Mouse (Mus musculus) forebrain, embryonic 14.5 days (tissue): Measurements from ENCODE around the gene Chid1. TPM values are rescaled to one million over a fixed set of nuclear protein-coding genes. Genes with fewer than 3 reads are reported as not detected.
A peak's percentile ranks its signal among the peaks of the same experiment; 100 is the strongest.

Experiments used
- ATAC-seq: fragments of 200-750 bp; cut with Nextera tagmentation; 2 replicates; pipeline ENCODE4 v1.8.0; 2017; ENCODE audit warnings: mild to moderate bottlenecking, moderate library complexity
- DNase-seq: peaks from one replicate; pipeline ENCODE4 v3.0.0-alpha.2; 2015; ENCODE audit warnings: low spot score
- H3K27ac ChIP-seq: fragments of 300-500 bp; sonication (generic); 2 replicates; pipeline ENCODE4 v1.5.1; 2014; ENCODE audit warnings: low read depth, mild to moderate bottlenecking, control low read depth, low read length, moderate library complexity
- H3K27me3 ChIP-seq: fragments of 300-500 bp; sonication (generic); replicated peaks from 2 replicates; pipeline ENCODE4 v1.6.1; 2014; ENCODE audit warnings: low read length, control low read depth, mixed read lengths; ENCODE audit not compliant: control insufficient read depth, insufficient read depth
- H3K36me3 ChIP-seq: fragments of 300-500 bp; sonication (generic); 2 replicates; pipeline ENCODE4 v1.6.1; 2014; ENCODE audit warnings: low read length, control low read depth; ENCODE audit not compliant: control insufficient read depth, insufficient read depth
- H3K4me1 ChIP-seq: fragments of 300-500 bp; sonication (generic); 2 replicates; pipeline ENCODE4 v1.6.1; 2014; ENCODE audit warnings: antibody characterized with exemption, low read length, control low read depth; ENCODE audit not compliant: control insufficient read depth, insufficient read depth
- H3K4me2 ChIP-seq: fragments of 300-500 bp; sonication (generic); 2 replicates; pipeline ENCODE4 v1.6.1; 2014; ENCODE audit warnings: mild to moderate bottlenecking, control low read depth, low read length
- H3K4me3 ChIP-seq: fragments of 300-500 bp; sonication (generic); 2 replicates; pipeline ENCODE4 v1.5.1; 2014; ENCODE audit warnings: low read depth, low read length, control low read depth
- H3K9ac ChIP-seq: fragments of 300-500 bp; sonication (generic); 2 replicates; pipeline ENCODE4 v1.6.1; 2014; ENCODE audit warnings: mild to moderate bottlenecking, low read length, control low read depth, moderate library complexity
- H3K9me3 ChIP-seq: fragments of 300-500 bp; sonication (generic); replicated peaks from 2 replicates; pipeline ENCODE4 v1.6.1; 2016; ENCODE audit warnings: low read length, control low read depth, mixed read lengths; ENCODE audit not compliant: control insufficient read depth
- WGBS: fragments of 180-500 bp; shearing (Covaris S2); extraction: QIAGEN DNeasy Blood & Tissue Kit; methylation state at CpG from one replicate; pipeline ENCODE4 v1.1.7; 2014; 5-methylcytosine and 5-hydroxymethylcytosine counted together
- polyA plus RNA-seq: library from polyadenylated mRNA; unstranded; fragments of >200 nt; fragmentation: Nextera tagmentation; extraction: Ambion mirVana; gene quantifications from 2 replicates; pipeline ENCODE4 v1.2.1, GENCODE M21; 2014

Chid1 gene
- 32.7 and 37.1 TPM in 2 replicates for polyA plus RNA-seq

- H3K4me3 ChIP-seq, result peak within 1 kb of the TSS; percentile 61
- H3K4me2 ChIP-seq, result peak within 1 kb of the TSS; percentile 88
- ATAC-seq, result peak; percentile 98
- peak within 1 kb of the TSS; percentile 77 for H3K27ac ChIP-seq
- H3K4me1 ChIP-seq, result peaks cover 16% of the 10 kb centered on the region
- H3K36me3 ChIP-seq, result no peaks in the 10 kb centered on the region
- H3K27me3 ChIP-seq, result no peaks in the 10 kb centered on the region
- WGBS, result 2% methylated on average over 46 of the region's 46 CpGs
- DNase-seq, result peak; percentile 99
- H3K9me3 ChIP-seq, result no peaks in the 10 kb centered on the region
- peak within 1 kb of the TSS; percentile 80 for H3K9ac ChIP-seq
Measured at GRCm38 (mm10) chr7:141539556-141540311, at the start of gene Chid1. Gene Chid1, minus strand, starts transcription at chr7:141539857.

DNA sequence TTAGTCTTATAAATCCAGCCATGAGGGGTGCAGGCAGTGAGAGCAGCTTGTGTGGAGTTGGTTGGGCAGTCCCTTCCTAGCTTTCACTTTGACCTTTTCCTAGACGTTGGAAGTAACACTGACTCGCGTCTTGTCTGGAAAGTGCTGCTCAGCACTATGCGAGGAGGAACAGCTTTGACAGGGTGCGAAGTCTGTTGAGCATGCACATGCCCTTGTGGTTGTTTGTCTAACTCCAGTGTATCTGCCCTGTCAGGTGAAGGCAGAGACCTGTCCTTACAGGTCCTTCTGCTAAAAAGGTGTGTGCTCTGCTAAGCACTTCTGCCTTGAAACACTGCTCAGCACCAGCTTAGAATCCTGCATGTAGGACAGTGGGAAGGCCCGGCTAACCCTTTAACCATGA is 49.2 kb upstream of the Chid1 start:
- Histone ChIP-seq H3K27ac (no peak overlapping the region), H3K27me3 (no peaks in the 10 kb centered on the region), H3K9ac (no peak overlapping the region), H3K9me3 (no peaks in the 10 kb centered on the region), H3K4me3 (no peak overlapping the region), H3K36me3 (peaks cover 31% of the 10 kb centered on the region), H3K4me1 (no peaks in the 10 kb centered on the region), H3K4me2 (no peak overlapping the region)
- 96% methylated on average over 6 of the region's 6 CpGs for WGBS
- no peak for ATAC-seq
- no peak for DNase-seq

DNA sequence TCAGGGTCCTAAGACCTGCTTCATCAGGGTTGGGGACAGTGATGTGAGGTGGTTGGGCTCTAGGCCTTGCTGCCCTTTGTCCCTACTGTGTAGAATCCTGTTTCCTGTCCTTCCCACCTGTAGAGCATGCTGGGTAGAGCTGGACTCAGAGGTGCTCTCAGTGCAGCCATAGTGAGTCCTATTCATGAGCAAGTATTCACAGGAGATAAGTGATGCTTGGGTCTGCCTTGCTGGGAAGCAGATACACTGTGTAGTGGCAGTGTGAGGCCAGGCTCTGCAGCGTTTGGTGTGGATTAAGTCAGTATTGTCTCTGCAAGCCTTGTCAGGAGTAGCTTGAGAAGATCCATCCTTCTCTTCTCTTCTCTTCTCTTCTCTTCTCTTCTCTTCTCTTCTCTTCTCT is 46.2 kb upstream of the Chid1 start:
- no peaks in the 10 kb centered on the region for H3K9me3 ChIP-seq
- H3K27me3 ChIP-seq, result no peaks in the 10 kb centered on the region
- WGBS, result 75% methylated on average over 1 of the region's 1 CpGs
- no peak overlapping the region for H3K4me2 ChIP-seq
- no peak overlapping the region for H3K4me3 ChIP-seq
- H3K36me3 ChIP-seq, result peaks cover 24% of the 10 kb centered on the region
- no peak overlapping the region for H3K27ac ChIP-seq
- no peak for DNase-seq
- H3K4me1 ChIP-seq, result no peaks in the 10 kb centered on the region
- no peak overlapping the region for H3K9ac ChIP-seq
- no peak for ATAC-seq

DNA sequence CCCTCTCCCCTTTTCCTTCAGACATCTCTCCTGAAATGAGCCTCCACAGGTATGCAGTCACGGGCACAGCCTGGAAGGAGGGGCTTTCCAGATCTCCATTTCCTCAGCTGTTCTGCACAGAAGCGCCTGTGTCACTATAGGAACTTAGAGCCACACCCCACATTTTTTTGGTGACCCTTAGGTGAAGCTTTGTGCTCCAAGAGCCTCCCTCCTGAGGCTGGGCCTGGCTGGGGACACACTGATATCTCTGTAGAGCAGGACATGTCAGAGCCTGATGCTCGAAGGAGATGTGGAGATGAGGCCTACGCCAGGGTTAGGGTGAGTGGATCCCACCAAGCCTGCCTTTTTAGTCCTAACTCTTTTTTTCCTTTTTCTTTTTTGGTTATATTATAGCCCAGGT is 45.6 kb upstream of the Chid1 start:
- no peaks in the 10 kb centered on the region for H3K4me1 ChIP-seq
- ATAC-seq, result no peak
- H3K9ac ChIP-seq, result no peak overlapping the region
- H3K36me3 ChIP-seq, result peaks cover 18% of the 10 kb centered on the region
- no peak for DNase-seq
- no peak overlapping the region for H3K27ac ChIP-seq
- no peaks in the 10 kb centered on the region for H3K27me3 ChIP-seq
- no peaks in the 10 kb centered on the region for H3K9me3 ChIP-seq
- no peak overlapping the region for H3K4me2 ChIP-seq
- 84% methylated on average over 4 of the region's 4 CpGs for WGBS
- H3K4me3 ChIP-seq, result no peak overlapping the region

- H3K9me3 ChIP-seq, result no peaks in the 10 kb centered on the region
- DNase-seq, result no peak
- no peaks in the 10 kb centered on the region for H3K4me1 ChIP-seq
- no peak overlapping the region for H3K9ac ChIP-seq
- no peak overlapping the region for H3K4me2 ChIP-seq
- no peaks in the 10 kb centered on the region for H3K27me3 ChIP-seq
- H3K4me3 ChIP-seq, result no peak overlapping the region
- WGBS, result 93% methylated on average over 4 of the region's 5 CpGs
- peaks cover 11% of the 10 kb centered on the region for H3K36me3 ChIP-seq
- ATAC-seq, result no peak
- no peak overlapping the region for H3K27ac ChIP-seq
Measured at GRCm38 (mm10) chr7:141584048-141584841, 44.6 kb upstream of the Chid1 start.

DNA sequence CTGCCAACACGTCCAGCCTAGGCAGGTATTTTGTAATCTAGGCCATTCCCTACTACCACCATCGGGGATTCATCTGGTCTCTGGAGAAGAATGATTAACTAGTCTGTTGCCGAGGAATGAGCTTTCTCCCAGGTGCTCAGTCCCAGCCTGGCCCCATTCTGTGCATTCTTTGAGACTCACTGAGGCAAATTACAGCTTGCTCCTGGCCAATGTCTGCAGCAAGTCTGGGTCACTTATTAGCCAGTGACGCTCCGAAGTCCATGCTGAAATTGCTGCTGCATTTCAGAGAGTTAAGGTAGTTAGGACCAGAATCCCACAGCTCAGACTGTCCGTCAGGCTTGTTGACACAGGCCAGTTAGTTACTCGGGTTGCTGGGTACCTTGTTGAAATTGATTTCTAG is 41.7 kb upstream of the Chid1 start:
- no peaks in the 10 kb centered on the region for H3K9me3 ChIP-seq
- H3K27me3 ChIP-seq, result no peaks in the 10 kb centered on the region
- WGBS, result 88% methylated on average over 7 of the region's 7 CpGs
- H3K4me2 ChIP-seq, result no peak overlapping the region
- H3K4me1 ChIP-seq, result no peaks in the 10 kb centered on the region
- H3K27ac ChIP-seq, result no peak overlapping the region
- no peak for DNase-seq
- ATAC-seq, result no peak
- no peak overlapping the region for H3K9ac ChIP-seq
- H3K4me3 ChIP-seq, result no peak overlapping the region
- H3K36me3 ChIP-seq, result 0 out of 2 replicates have a peak, but pooled peaks cover 3% of the 10 kb centered on the region

- ATAC-seq (no peak), DNase-seq (no peak)
- Histone ChIP-seq H3K4me1 (no peaks in the 10 kb centered on the region), H3K4me3 (no peak overlapping the region), H3K9me3 (no peaks in the 10 kb centered on the region), H3K27me3 (no peaks in the 10 kb centered on the region), H3K27ac (no peak overlapping the region), H3K9ac (no peak overlapping the region), H3K36me3 (no peaks in the 10 kb centered on the region), H3K4me2 (no peak overlapping the region)
- 88% methylated on average over 2 of the region's 2 CpGs for WGBS
Measured at GRCm38 (mm10) chr7:141578943-141579342, 39.3 kb upstream of the Chid1 start.

DNA sequence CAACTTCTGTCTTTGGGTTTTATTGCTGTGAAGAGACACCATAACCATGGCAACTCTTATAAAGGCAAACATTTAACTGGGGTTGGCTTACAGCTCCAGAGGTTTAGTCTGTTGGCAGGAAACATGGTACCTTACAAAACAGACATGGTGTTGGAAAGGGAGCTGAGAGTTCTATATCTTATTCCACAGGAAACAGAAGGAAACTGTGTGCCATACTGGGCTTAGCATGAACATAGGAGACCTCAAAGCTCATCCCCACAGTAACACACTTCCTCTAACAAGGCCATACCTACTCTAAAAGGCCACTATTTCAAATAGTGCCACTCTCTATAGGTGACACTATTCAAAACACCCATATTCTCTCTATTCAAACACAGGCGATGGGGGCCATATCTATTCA is 38.9 kb upstream of the Chid1 start:
- H3K9ac ChIP-seq, result no peak overlapping the region
- no peak overlapping the region for H3K27ac ChIP-seq
- DNase-seq (no peak), ATAC-seq (no peak)
- H3K4me2 ChIP-seq, result no peak overlapping the region
- no peaks in the 10 kb centered on the region for H3K36me3 ChIP-seq
- H3K4me1 ChIP-seq, result no peaks in the 10 kb centered on the region
- no peaks in the 10 kb centered on the region for H3K9me3 ChIP-seq
- H3K4me3 ChIP-seq, result no peak overlapping the region
- WGBS, result 97% methylated on average over 1 of the region's 1 CpGs
- H3K27me3 ChIP-seq, result no peaks in the 10 kb centered on the region

GRCm38 (mm10) chr7:141577801-141578200 is 38.1 kb upstream of the Chid1 start:
- ATAC-seq (no peak), DNase-seq (no peak)
- Histone ChIP-seq H3K4me3 (no peak overlapping the region), H3K4me2 (no peak overlapping the region), H3K27ac (no peak overlapping the region), H3K9ac (no peak overlapping the region), H3K9me3 (no peaks in the 10 kb centered on the region), H3K27me3 (no peaks in the 10 kb centered on the region), H3K36me3 (no peaks in the 10 kb centered on the region), H3K4me1 (no peaks in the 10 kb centered on the region)
- 92% methylated on average over 3 of the region's 3 CpGs for WGBS
